Mouse (Mus musculus) small intestine, adult 2 months (tissue): ENCODE measurements at regions not wholly inside any gene's neighbourhood (a gene's known extent, or its start where the extent isn't known, plus 50 kb on each side); places are given as distances from the start of the nearest gene placed in this dataset.

Experiments used
- CTCF ChIP-seq: fragments of 200-500 bp; IDR thresholded peaks from 2 replicates; pipeline ENCODE4 v1.5.1; 2012; ENCODE audit warnings: low read depth, mild to moderate bottlenecking, control low read depth, inconsistent platforms, low read length, moderate library complexity, mixed read lengths; ENCODE audit not compliant: insufficient replicate concordance, insufficient read length; ENCODE audit errors: extremely low read depth
- POLR2A ChIP-seq: fragments of 200-500 bp; IDR thresholded peaks from 2 replicates; pipeline ENCODE4 v1.6.1; 2012; ENCODE audit warnings: low read depth, mild to moderate bottlenecking, control low read depth, inconsistent platforms, low read length, moderate library complexity

GRCm38 (mm10) chr7:136342211-136342799, 552.1 kb upstream of the Mgmt start:
- TF ChIP-seq POLR2A (no peak), CTCF (no peak)
